Mouse (Mus musculus): ENCODE data around the gene Dpp9. TPM values are rescaled to one million over a fixed set of nuclear protein-coding genes. Genes with fewer than 3 reads are reported as not detected.
"Not testable (repeated sequence)": the region's sequence is repeated elsewhere in the genome, so short reads cannot be mapped to it uniquely, and the experiment has no call there.

Dpp9 gene
- polyA plus RNA-seq, 2 experiments = 11.7 to 14.4 TPM

- no peak overlapping the region for H3K4me2 ChIP-seq (ENCODE audit: low read depth)
- no peak for TF ChIP-seq EP300 (IDR thresholded peaks at IDR 0.05; ENCODE audit: low read depth)
- no peak for TF ChIP-seq CTCF (IDR thresholded peaks at IDR 0.05; ENCODE audit: low read depth)
- 58% methylated on average over 3 of the region's 3 CpGs for WGBS (ENCODE audit: insufficient replicate concordance)
- H3K27me3 ChIP-seq (ENCODE audit: control insufficient read depth, insufficient read depth, low read length) = no peaks in the 10 kb centered on the region
- no peak for DNase-seq (ENCODE audit: low read depth in 3 of 3, low spot score in 3 of 3)
- H3K4me3 ChIP-seq (ENCODE audit: insufficient read depth in 1 of 2, low read depth in 2 of 2, low read length in 2 of 2) = no peak overlapping the region
- ATAC-seq (ENCODE audit: insufficient read depth) = no peak
- no peak overlapping the region for H3K9ac ChIP-seq (replicated peaks)
- no peak overlapping the region for H3K27ac ChIP-seq
- H3K36me3 ChIP-seq (replicated peaks; ENCODE audit: control insufficient read depth, insufficient read depth, low read depth) = peaks cover 25% of the 10 kb centered on the region
- no peaks in the 10 kb centered on the region for H3K9me3 ChIP-seq (ENCODE audit: control insufficient read depth, low read length)
- H3K4me1 ChIP-seq (replicated peaks; ENCODE audit: control insufficient read depth in 2 of 2, insufficient read depth in 2 of 2, low read length in 1 of 2) = peaks cover 0 to 6% of the 10 kb centered on the region in 2 experiments; a peak in 2 of 4 replicates
These were observed 44.0 kb upstream of the Dpp9 start for GRCm38 (mm10) chr17:56262645-56263094.

GRCm38 (mm10) chr17:56261166-56261565, 42.5 kb upstream of the Dpp9 start:
- H3K9ac ChIP-seq (replicated peaks) = no peak overlapping the region
- no peaks in the 10 kb centered on the region for H3K9me3 ChIP-seq (ENCODE audit: control insufficient read depth, low read length)
- H3K4me3 ChIP-seq (ENCODE audit: insufficient read depth in 1 of 2, low read depth in 2 of 2, low read length in 2 of 2) = no peak overlapping the region
- ATAC-seq (ENCODE audit: insufficient read depth) (no peak), DNase-seq (ENCODE audit: low read depth in 3 of 3, low spot score in 3 of 3) (no peak)
- TF ChIP-seq CTCF (IDR thresholded peaks at IDR 0.05; ENCODE audit: low read depth) = no peak
- TF ChIP-seq EP300 (IDR thresholded peaks at IDR 0.05; ENCODE audit: low read depth) = no peak
- H3K4me1 ChIP-seq (replicated peaks; ENCODE audit: control insufficient read depth in 2 of 2, insufficient read depth in 2 of 2, low read length in 1 of 2) = peaks cover 0 to 7% of the 10 kb centered on the region in 2 experiments; a peak in 2 of 4 replicates
- H3K36me3 ChIP-seq (replicated peaks; ENCODE audit: control insufficient read depth, insufficient read depth, low read depth) = peaks cover 25% of the 10 kb centered on the region
- no peak overlapping the region for H3K4me2 ChIP-seq (ENCODE audit: low read depth)
- no peak overlapping the region for H3K27ac ChIP-seq
- WGBS (ENCODE audit: insufficient replicate concordance) = 79% methylated on average over 3 of the region's 3 CpGs
- H3K27me3 ChIP-seq (ENCODE audit: control insufficient read depth, insufficient read depth, low read length) = no peaks in the 10 kb centered on the region

GRCm38 (mm10) chr17:56259301-56260037, 40.8 kb upstream of the Dpp9 start:
- DNase-seq (ENCODE audit: low read depth in 3 of 3, low spot score in 3 of 3) = no peak
- Histone ChIP-seq H3K4me3 (ENCODE audit: insufficient read depth in 1 of 2, low read depth in 2 of 2, low read length in 2 of 2) (no peak overlapping the region), H3K9me3 (ENCODE audit: control insufficient read depth, low read length) (no peaks in the 10 kb centered on the region), H3K9ac (replicated peaks) (no peak overlapping the region), H3K27ac (no peak overlapping the region), H3K4me2 (ENCODE audit: low read depth) (peak overlapping the region; percentile 29), H3K36me3 (replicated peaks; ENCODE audit: control insufficient read depth, insufficient read depth, low read depth) (peaks cover 25% of the 10 kb centered on the region), H3K27me3 (ENCODE audit: control insufficient read depth, insufficient read depth, low read length) (no peaks in the 10 kb centered on the region), H3K4me1 (replicated peaks; ENCODE audit: control insufficient read depth in 2 of 2, insufficient read depth in 2 of 2, low read length in 1 of 2) (peaks cover 0 to 6% of the 10 kb centered on the region in 2 experiments; a peak in 3 of 4 replicates)
- ATAC-seq (ENCODE audit: insufficient read depth) = no peak
- no peak for TF ChIP-seq EP300 (IDR thresholded peaks at IDR 0.05; ENCODE audit: low read depth)
- no peak for TF ChIP-seq CTCF (IDR thresholded peaks at IDR 0.05; ENCODE audit: low read depth)
- WGBS (ENCODE audit: insufficient replicate concordance) = 79% methylated on average over 10 of the region's 10 CpGs

- DNase-seq (ENCODE audit: low read depth in 3 of 3, low spot score in 3 of 3); H3K27me3 ChIP-seq (ENCODE audit: control insufficient read depth, insufficient read depth, low read length); H3K9me3 ChIP-seq (ENCODE audit: control insufficient read depth, low read length); H3K4me1 ChIP-seq (replicated peaks; ENCODE audit: control insufficient read depth in 2 of 2, insufficient read depth in 2 of 2, low read length in 1 of 2); ATAC-seq (ENCODE audit: insufficient read depth); H3K27ac ChIP-seq; H3K9ac ChIP-seq (replicated peaks): not testable (repeated sequence)
- Histone ChIP-seq H3K4me3 (ENCODE audit: insufficient read depth in 1 of 2, low read depth in 2 of 2, low read length in 2 of 2) (peak overlapping the region in 1 of 2 experiments; percentile 18; a peak in 1 of 4 replicates), H3K4me2 (ENCODE audit: low read depth) (peak overlapping the region; percentile 29), H3K36me3 (replicated peaks; ENCODE audit: control insufficient read depth, insufficient read depth, low read depth) (peaks cover 25% of the 10 kb centered on the region)
- 69% methylated on average over 2 of the region's 2 CpGs for WGBS (ENCODE audit: insufficient replicate concordance)
These were observed 40.1 kb upstream of the Dpp9 start for GRCm38 (mm10) chr17:56258812-56259211.

GRCm38 (mm10) chr17:56258269-56258668, 39.6 kb upstream of the Dpp9 start:
- WGBS (ENCODE audit: insufficient replicate concordance) = 84% methylated on average over 19 of the region's 19 CpGs
- H3K4me3 ChIP-seq (ENCODE audit: insufficient read depth in 1 of 2, low read depth in 2 of 2, low read length in 2 of 2); H3K27ac ChIP-seq; H3K9ac ChIP-seq (replicated peaks); DNase-seq (ENCODE audit: low read depth in 3 of 3, low spot score in 3 of 3); ATAC-seq (ENCODE audit: insufficient read depth); H3K4me1 ChIP-seq (replicated peaks; ENCODE audit: control insufficient read depth in 2 of 2, insufficient read depth in 2 of 2, low read length in 1 of 2); H3K27me3 ChIP-seq (ENCODE audit: control insufficient read depth, insufficient read depth, low read length); H3K9me3 ChIP-seq (ENCODE audit: control insufficient read depth, low read length): not testable (repeated sequence)
- H3K4me2 ChIP-seq (ENCODE audit: low read depth) = peak overlapping the region; percentile 93
- H3K36me3 ChIP-seq (replicated peaks; ENCODE audit: control insufficient read depth, insufficient read depth, low read depth) = peaks cover 25% of the 10 kb centered on the region
